Mouse (Mus musculus) mouse embryonic stem cell (cell line): Measurements from ENCODE around the gene Gm5089.

ENCODE experiments used
- in situ Hi-C, 2 experiments: fragments of 300-500 bp; cut with MboI; formaldehyde crosslinking; loops; 1 replicate in 1 of 2; 3 replicates in 1 of 2; pipeline ENCODE4 v1.14.3; 2019 to 2020; ENCODE audit warnings: low sequenced_read_pairs in 2 of 2, low pct_unique_long_range_greater_than_20kb in 1 of 2, mixed read lengths in 1 of 2; ENCODE audit not compliant: unreplicated experiment in 1 of 2

Gm5089 gene

GRCm38 (mm10) chr14:122451551-122452145 lies 733 bp upstream of the Gm5089 start:
- in situ Hi-C loops, result no loop called here

GRCm38 (mm10) chr14:122449601-122450495 lies 1.1 kb downstream of the Gm5089 start:
- in situ Hi-C loops, result no loop called here

GRCm38 (mm10) chr14:122436850-122437249 lies 14.1 kb downstream of the Gm5089 start:
- in situ Hi-C loops, result no loop called here

GRCm38 (mm10) chr14:122434039-122434438 lies 16.9 kb downstream of the Gm5089 start:
- in situ Hi-C loops, result no loop called here

GRCm38 (mm10) chr14:122432558-122432957 lies 18.4 kb downstream of the Gm5089 start:
- in situ Hi-C loops, result no loop called here

- in situ Hi-C loops, result no loop called here
These were observed 23.3 kb downstream of the Gm5089 start for GRCm38 (mm10) chr14:122427654-122428053.

GRCm38 (mm10) chr14:122427204-122427560 lies 23.7 kb downstream of the Gm5089 start:
- in situ Hi-C loops, result no loop called here

GRCm38 (mm10) chr14:122426529-122427203 lies 24.2 kb downstream of the Gm5089 start:
- in situ Hi-C loops, result no loop called here

- in situ Hi-C loops, result no loop called here
These were observed 26.5 kb downstream of the Gm5089 start for GRCm38 (mm10) chr14:122424441-122424840.

- in situ Hi-C loops, result no loop called here
These were observed 34.6 kb downstream of the Gm5089 start for GRCm38 (mm10) chr14:122416166-122416771.

GRCm38 (mm10) chr14:122414786-122415185 lies 36.1 kb downstream of the Gm5089 start:
- in situ Hi-C loops, result no loop called here

GRCm38 (mm10) chr14:122413542-122413928 lies 37.4 kb downstream of the Gm5089 start:
- in situ Hi-C loops, result no loop called here

GRCm38 (mm10) chr14:122412841-122413541 lies 37.9 kb downstream of the Gm5089 start:
- in situ Hi-C loops, result no loop called here

GRCm38 (mm10) chr14:122406541-122407219 lies 44.2 kb downstream of the Gm5089 start:
- in situ Hi-C loops, result no loop called here

- in situ Hi-C loops, result no loop called here
These were observed 44.9 kb downstream of the Gm5089 start for GRCm38 (mm10) chr14:122405897-122406540.

- in situ Hi-C loops, result no loop called here
These were observed 45.7 kb downstream of the Gm5089 start for GRCm38 (mm10) chr14:122405236-122405635.

GRCm38 (mm10) chr14:122404596-122405154 lies 46.2 kb downstream of the Gm5089 start:
- in situ Hi-C loops, result no loop called here
